Mouse (Mus musculus): ENCODE results near the gene Zc3hav1.

DNA sequence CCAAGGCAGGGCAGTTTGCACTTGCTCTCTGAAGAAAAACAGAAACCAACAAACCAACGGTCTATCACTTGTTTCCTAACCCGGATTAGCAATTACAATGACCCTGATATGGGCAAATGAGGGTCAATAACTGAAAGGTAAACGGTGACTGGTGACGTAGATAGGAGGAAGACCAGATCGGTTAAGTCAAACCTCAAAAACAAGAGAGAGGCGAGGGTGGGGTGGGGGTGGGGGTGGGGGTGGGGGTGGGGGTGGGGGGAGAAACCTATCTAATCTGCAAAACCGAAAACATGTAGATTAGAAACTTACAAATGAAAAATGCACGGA is 11.8 kb downstream of the Zc3hav1 start:
- TF ChIP-seq CTCF (conservative IDR thresholded peaks at IDR 0.05; ENCODE audit: insufficient read depth, insufficient read length, low read depth, low read length) = no peak
- TF ChIP-seq POLR2A (IDR thresholded peaks at IDR 0.05; ENCODE audit: low read depth, low read length) = no peak
